Mouse (Mus musculus) E14TG2a.4 (cell line): ENCODE measurements at regions not wholly inside any gene's neighbourhood (a gene's known extent, or its start where the extent isn't known, plus 50 kb on each side); places are given as distances from the start of the nearest gene placed in this dataset.

Experiments
- CTCF ChIP-seq: conservative IDR thresholded peaks from 2 replicates; pipeline ENCODE4 v1.5.1; 2014; ENCODE audit warnings: low read length
- NANOG ChIP-seq: IDR thresholded peaks from 2 replicates; pipeline ENCODE4 v1.6.1; 2014; ENCODE audit warnings: borderline replicate concordance, low read length, mixed read lengths
- POU5F1 ChIP-seq: IDR thresholded peaks from 2 replicates; pipeline ENCODE4 v1.6.1; 2014; ENCODE audit warnings: low read length, borderline replicate concordance

- TF ChIP-seq CTCF (no peak), NANOG (no peak), POU5F1 (no peak)
Observed at GRCm38 (mm10) chr13:6236503-6236902, 311.4 kb upstream of the Pitrm1 start.
